Comparison of ENCODE assay signal across 19 mouse cellular contexts in the genomic region with DNA sequence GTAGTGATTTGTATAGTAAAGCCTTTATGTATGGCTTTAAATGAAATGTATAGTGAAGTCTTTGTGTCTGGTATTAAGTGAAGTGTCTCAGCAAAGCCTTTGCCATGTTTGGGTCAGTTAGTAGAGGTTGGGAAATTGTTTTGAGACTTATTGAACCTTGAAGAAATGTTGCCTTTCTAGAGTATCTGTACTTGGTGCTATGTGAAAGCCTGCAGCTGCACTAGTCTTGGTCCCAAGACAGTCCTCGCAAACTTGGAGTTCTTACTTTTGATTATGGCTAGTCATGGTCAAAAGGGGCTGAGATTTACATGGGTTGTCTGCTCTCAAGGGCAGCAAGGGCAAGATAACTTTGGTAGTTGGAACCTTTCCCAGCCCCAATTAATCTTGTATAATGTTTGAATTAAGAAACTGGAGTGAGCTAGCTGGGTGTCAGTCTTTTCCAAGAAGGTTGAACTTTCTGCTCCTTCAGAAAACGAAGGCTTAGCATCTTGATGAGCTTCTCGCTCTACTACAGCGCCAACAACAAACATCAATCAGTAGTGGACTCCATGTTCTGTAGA. TPM values are rescaled to one million over a fixed set of nuclear protein-coding genes. Genes with fewer than 3 reads are reported as not detected.
DNase-seq lines count a peak whose midpoint lies in the region; ATAC-seq and TF ChIP-seq lines count a peak whose summit lies in the region.
"Had no signal": no experiment of that assay in that cellular context is flagged by ENCODE, and none has a peak within 500 bp of the region (broad histone marks: within the 10 kb centered on the region; RNA-seq: fewer than 3 reads in every experiment).

No protein-coding gene starts in this region.

- WGBS in lung, embryonic 14.5 days: 65% methylated on average over 4 of the region's 4 CpGs

- no peaks in the 10 kb centered on the region for H3K36me3 ChIP-seq in lung, embryonic 14.5 days (ENCODE audit: insufficient read depth)
- H3K36me3 ChIP-seq: embryonic facial prominence, embryonic 10.5 days; heart, embryonic 12.5 days; hindbrain, embryonic 10.5 days had no signal

- no peak overlapping the region for H3K4me3 ChIP-seq in lung, embryonic 14.5 days (ENCODE audit: low read depth, low read length)
- H3K4me3 ChIP-seq: embryonic facial prominence, embryonic 10.5 days; forebrain, embryonic 13.5 days; gastrocnemius, adult 2 months; heart, embryonic 12.5 days; hindbrain, embryonic 10.5 days had no signal

- H3K27ac ChIP-seq in lung, embryonic 14.5 days (ENCODE audit: low read depth): no peak overlapping the region
- H3K27ac ChIP-seq: embryonic facial prominence, embryonic 10.5 days; forebrain, embryonic 13.5 days; gastrocnemius, adult 2 months; hindbrain, embryonic 10.5 days had no signal

- no peaks in the 10 kb centered on the region for H3K9me3 ChIP-seq in lung, embryonic 14.5 days (ENCODE audit: low read depth, low read length)
- H3K9me3 ChIP-seq: embryonic facial prominence, embryonic 10.5 days; forebrain, embryonic 13.5 days had no signal

- no peak for TF ChIP-seq CTCF in lung, embryonic 14.5 days (IDR thresholded peaks at IDR 0.05; ENCODE audit: low read depth)

- H3K27me3 ChIP-seq in lung, embryonic 14.5 days (ENCODE audit: insufficient read depth, low read length): no peaks in the 10 kb centered on the region
- H3K27me3 ChIP-seq: CH12.LX; heart, embryonic 12.5 days had no signal

- no peaks in the 10 kb centered on the region for H3K4me1 ChIP-seq in lung, embryonic 14.5 days (ENCODE audit: insufficient read depth)

- peak; percentile 8 to 59 for DNase-seq in kidney, adult 8-10 months
- no peak for DNase-seq in kidney, postnatal 25 days
- DNase-seq in lung, embryonic 14.5 days: peak; percentile 43
- DNase-seq in lung, adult 18-20 months: no peak
- DNase-seq in lung, postnatal 14 days: peak; percentile 24
- no peak for DNase-seq in cerebellum, adult 8-10 months
- DNase-seq: adrenal gland, postnatal 14 days; cerebellum, adult 11-12 months; cerebellum, adult 9-11 months; forebrain, postnatal 0 days; gastrocnemius, adult 2 months; gastrocnemius, postnatal 25 days had no signal

- no peak for ATAC-seq in lung, embryonic 14.5 days (ENCODE audit: insufficient read depth)
- ATAC-seq: activated CD4-positive, CD25-positive, alpha-beta regulatory T cell, adult 4 months; forebrain, embryonic 13.5 days; forebrain, postnatal 0 days; Patski had no signal

- H3K4me2 ChIP-seq in lung, embryonic 14.5 days: no peak overlapping the region
- H3K4me2 ChIP-seq: forebrain, embryonic 13.5 days; heart, embryonic 12.5 days had no signal

- no peak overlapping the region for H3K9ac ChIP-seq in lung, embryonic 14.5 days
- H3K9ac ChIP-seq: forebrain, embryonic 13.5 days; forebrain, postnatal 0 days; heart, embryonic 12.5 days had no signal

RNA-seq across cellular contexts. Expression of gene Colgalt2, which starts 4.6 kb away (rescaled TPM):
- 0.78 and 0.92 TPM in 2 replicates for polyA plus RNA-seq in lung, embryonic 14.5 days (2014; fragmentation: Nextera tagmentation; extraction: Ambion mirVana)
- polyA plus RNA-seq: activated CD4-positive, CD25-positive, alpha-beta regulatory T cell, adult 4 months; Patski had no signal

RNA-seq across cellular contexts. Expression of gene Tsen15, which starts 8.5 kb away (rescaled TPM):
- 87.2 and 90.3 TPM in 2 replicates for polyA plus RNA-seq in lung, embryonic 14.5 days (2014; fragmentation: Nextera tagmentation; extraction: Ambion mirVana)

Comparison
In these comparisons a context has a peak if more than half of its experiments do, and no peak if none do; other contexts are left out.
1. DNase-seq: peak in kidney, adult 8-10 months (2 of 2), lung, embryonic 14.5 days (single experiment) and lung, postnatal 14 days (single experiment); none in kidney, postnatal 25 days (0 of 2), lung, adult 18-20 months (0 of 2) and cerebellum, adult 8-10 months (single experiment).